Mouse (Mus musculus) kidney, embryonic 16.5 days (tissue): Measurements from ENCODE around the gene Arap1. TPM values are rescaled to one million over a fixed set of nuclear protein-coding genes. Genes with fewer than 3 reads are reported as not detected.

Source experiments
- ATAC-seq: fragments of 200-750 bp; cut with Nextera tagmentation; 2 replicates; pipeline ENCODE4 v1.8.0; 2017; ENCODE audit warnings: moderate TSS enrichment; ENCODE audit not compliant: low FRiP score, low TSS enrichment
- H3K27ac ChIP-seq: fragments of 300-500 bp; sonication (generic); 2 replicates; pipeline ENCODE4 v1.5.1; 2014; ENCODE audit warnings: low read length
- H3K27me3 ChIP-seq: fragments of 300-500 bp; sonication (generic); 2 replicates; pipeline ENCODE4 v1.6.1; 2014; ENCODE audit warnings: low read length, control low read depth, mixed read lengths; ENCODE audit not compliant: insufficient read depth
- H3K36me3 ChIP-seq: fragments of 300-500 bp; sonication (generic); 2 replicates; pipeline ENCODE4 v1.6.1; 2014; ENCODE audit warnings: low read length, control low read depth, mixed read lengths; ENCODE audit not compliant: insufficient read depth
- H3K4me1 ChIP-seq: fragments of 300-500 bp; sonication (generic); 2 replicates; pipeline ENCODE4 v1.6.1; 2014; ENCODE audit warnings: low read length, control low read depth, mixed read lengths; ENCODE audit not compliant: insufficient read depth
- H3K4me2 ChIP-seq: fragments of 300-500 bp; sonication (generic); replicated peaks from 2 replicates; pipeline ENCODE4 v1.6.1; 2014; ENCODE audit warnings: low read depth, low read length
- H3K4me3 ChIP-seq: fragments of 300-500 bp; sonication (generic); 2 replicates; pipeline ENCODE4 v1.5.1; 2014; ENCODE audit warnings: mild to moderate bottlenecking, low read length
- H3K9ac ChIP-seq: fragments of 300-500 bp; sonication (generic); replicated peaks from 2 replicates; pipeline ENCODE4 v1.6.1; 2014; ENCODE audit warnings: low read length
- H3K9me3 ChIP-seq: fragments of 300-500 bp; sonication (generic); 2 replicates; pipeline ENCODE4 v1.6.1; 2016; ENCODE audit warnings: low read length, control low read depth
- WGBS: fragments of 180-500 bp; shearing (Covaris S2); extraction: QIAGEN DNeasy Blood & Tissue Kit; methylation state at CpG from one replicate; pipeline ENCODE4 v1.1.7; 2014; 5-methylcytosine and 5-hydroxymethylcytosine counted together
- polyA plus RNA-seq: library from polyadenylated mRNA; unstranded; fragments of >200 nt; fragmentation: Nextera tagmentation; extraction: Ambion mirVana; gene quantifications from 2 replicates; pipeline ENCODE4 v1.2.1, GENCODE M21; 2015

Gene Arap1
- polyA plus RNA-seq, 1 experiment from 2014 or later: 106 TPM

DNA sequence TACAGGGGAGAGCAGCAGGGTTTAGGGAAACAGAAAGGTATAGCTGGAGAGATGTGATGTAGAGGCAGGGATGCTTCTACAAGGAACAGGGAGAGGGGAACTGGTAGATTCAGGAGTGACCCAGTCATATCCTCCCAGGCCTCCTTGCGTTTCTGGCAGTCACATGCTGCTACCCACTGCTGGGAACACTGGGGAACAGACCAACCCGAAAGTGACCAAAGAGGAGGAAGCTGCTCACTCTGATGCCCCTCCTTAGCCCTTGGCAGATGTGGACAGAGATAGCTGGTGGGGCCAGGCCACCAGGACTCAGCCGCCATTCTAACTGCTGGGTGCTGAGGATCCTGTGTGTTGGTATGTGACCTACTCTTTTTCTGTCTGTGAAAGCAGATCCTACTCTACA, 35.9 kb downstream of the Arap1 start:
- no peak overlapping the region for H3K9ac ChIP-seq
- H3K4me2 ChIP-seq: no peak overlapping the region
- no peak overlapping the region for H3K27ac ChIP-seq
- H3K4me3 ChIP-seq: no peak overlapping the region
- peaks cover 2% of the 10 kb centered on the region; the same call in 1 of the 2 replicates for H3K36me3 ChIP-seq
- WGBS: 75% methylated on average over 3 of the region's 3 CpGs
- no peaks in the 10 kb centered on the region for H3K27me3 ChIP-seq
- peaks cover 39% of the 10 kb centered on the region for H3K4me1 ChIP-seq
- no peaks in the 10 kb centered on the region for H3K9me3 ChIP-seq
- no peak for ATAC-seq

DNA sequence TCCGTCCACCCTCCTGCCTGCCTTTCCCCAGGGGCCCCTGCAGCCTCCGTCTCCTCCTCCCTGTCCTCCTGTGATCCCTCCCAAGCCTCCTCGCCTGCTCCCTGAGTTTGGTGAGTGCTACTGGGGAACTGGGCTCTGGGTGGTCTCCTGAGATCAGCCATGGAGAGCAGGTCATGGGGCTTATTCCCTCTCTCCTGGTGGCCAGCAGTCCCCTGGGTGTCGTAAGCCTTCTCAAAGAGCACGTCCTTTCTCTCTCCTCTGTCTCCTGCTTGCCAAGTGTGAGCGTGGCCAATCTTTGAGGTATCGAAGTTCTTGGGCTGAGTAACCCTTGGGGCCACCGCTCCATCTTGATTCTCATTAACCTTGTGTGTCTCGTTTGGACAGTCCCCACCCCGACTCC, 37.1 kb downstream of the Arap1 start:
- no peak overlapping the region for H3K9ac ChIP-seq
- H3K4me3 ChIP-seq: no peak overlapping the region
- 0 out of 2 replicates have a peak overlapping the region, but pooled peaks have one; percentile 35 for H3K4me2 ChIP-seq
- peak overlapping the region; percentile 81 for H3K27ac ChIP-seq
- no peaks in the 10 kb centered on the region for H3K9me3 ChIP-seq
- peaks cover 6% of the 10 kb centered on the region; the same call in 1 of the 2 replicates for H3K36me3 ChIP-seq
- ATAC-seq: peak; percentile 32
- 35% methylated on average over 10 of the region's 10 CpGs for WGBS
- no peaks in the 10 kb centered on the region for H3K27me3 ChIP-seq
- H3K4me1 ChIP-seq: peaks cover 29% of the 10 kb centered on the region

DNA sequence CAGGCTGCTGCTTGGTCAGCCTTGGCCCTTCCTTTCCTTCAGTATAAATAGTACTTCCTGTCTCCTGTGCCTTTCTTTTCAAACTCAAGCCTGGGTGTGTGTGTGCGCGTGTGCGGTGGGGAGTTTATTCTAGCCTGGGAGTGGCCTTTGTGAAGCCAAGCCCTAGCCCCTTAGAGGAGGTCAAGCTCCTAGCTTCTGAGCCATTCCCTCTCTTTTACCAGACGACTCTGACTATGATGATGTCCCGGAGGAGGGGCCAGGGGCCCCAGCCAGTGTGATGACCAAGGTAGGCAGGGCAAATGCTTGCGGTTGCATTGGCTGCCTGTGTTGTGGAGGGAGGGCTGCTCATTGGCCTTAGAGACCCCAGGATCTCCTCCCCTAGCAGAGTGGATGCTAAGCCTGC, 37.5 kb downstream of the Arap1 start:
- Histone ChIP-seq H3K9ac (no peak overlapping the region), H3K4me3 (no peak overlapping the region)

DNA sequence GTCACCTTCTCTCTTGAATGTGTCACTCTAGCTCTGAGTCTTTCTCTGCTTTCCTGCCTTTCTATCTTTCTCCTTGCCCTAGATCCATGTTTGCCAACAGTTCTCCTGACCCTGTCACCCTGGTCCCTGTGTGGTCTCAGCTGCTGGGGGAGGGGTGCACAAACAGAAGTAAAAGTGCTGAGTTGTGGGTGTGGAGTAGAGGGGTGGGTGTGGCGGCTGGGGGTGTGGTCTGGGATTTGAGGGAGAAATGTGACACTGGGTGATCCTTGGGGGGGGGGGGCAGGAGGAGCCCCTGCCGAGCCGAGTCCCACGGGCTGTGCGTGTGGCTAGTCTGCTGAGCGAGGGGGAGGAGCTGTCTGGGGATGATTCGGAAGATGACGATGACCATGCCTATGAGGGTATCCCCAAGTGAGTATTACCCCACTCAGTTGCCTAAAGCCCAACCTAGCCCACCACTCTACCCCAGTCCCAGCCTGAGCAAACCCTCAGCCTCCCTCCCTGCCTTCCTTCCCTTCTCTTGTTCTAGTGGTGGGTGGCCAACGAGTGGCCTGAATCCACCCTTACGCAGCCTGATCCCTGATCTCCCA, 38.1 kb downstream of the Arap1 start:
- H3K4me2 ChIP-seq: peak overlapping the region; percentile 35
- peak overlapping the region; percentile 6; the same call in 1 of the 2 replicates for H3K4me3 ChIP-seq
- ATAC-seq: peak; percentile 40
- no peaks in the 10 kb centered on the region for H3K27me3 ChIP-seq
- peak overlapping the region; percentile 81 for H3K27ac ChIP-seq
- H3K9ac ChIP-seq: peak overlapping the region; percentile 22; the same call in 1 of the 2 replicates
- peaks cover 7% of the 10 kb centered on the region; the same call in 1 of the 2 replicates for H3K36me3 ChIP-seq
- WGBS: 33% methylated on average over 7 of the region's 10 CpGs
- peaks cover 29% of the 10 kb centered on the region for H3K4me1 ChIP-seq
- no peaks in the 10 kb centered on the region for H3K9me3 ChIP-seq

More for the DNA sequence above, 37.5 kb downstream of the Arap1 start:
- no peaks in the 10 kb centered on the region for H3K9me3 ChIP-seq
- no peaks in the 10 kb centered on the region for H3K27me3 ChIP-seq
- 24% methylated on average over 6 of the region's 6 CpGs for WGBS
- peak overlapping the region; percentile 81 for H3K27ac ChIP-seq
- H3K4me1 ChIP-seq: peaks cover 29% of the 10 kb centered on the region
- H3K36me3 ChIP-seq: peaks cover 7% of the 10 kb centered on the region; the same call in 1 of the 2 replicates
- H3K4me2 ChIP-seq: peak overlapping the region; percentile 35
- ATAC-seq: peak; percentile 56

DNA sequence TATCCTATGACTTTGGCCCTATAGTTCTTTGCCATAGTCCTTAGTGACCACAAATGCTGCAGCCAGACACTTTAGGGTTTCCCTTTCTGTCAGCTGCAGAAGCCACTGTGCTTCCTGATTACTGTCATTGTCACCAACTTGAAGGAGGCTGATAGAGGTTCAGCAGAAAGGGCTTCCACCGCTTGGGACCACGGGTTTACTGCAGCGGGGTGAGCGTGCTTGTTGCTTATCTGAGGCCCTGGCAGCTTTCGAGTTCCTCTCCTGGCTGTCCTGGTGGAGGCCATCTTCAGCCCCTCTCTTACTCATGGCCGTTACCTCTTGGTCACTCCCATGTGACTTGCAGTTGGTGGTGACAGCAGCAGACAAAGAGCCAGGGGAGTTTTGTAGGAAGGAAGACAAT, 41.4 kb downstream of the Arap1 start:
- Histone ChIP-seq H3K9me3 (no peaks in the 10 kb centered on the region), H3K4me3 (no peak overlapping the region), H3K9ac (no peak overlapping the region), H3K4me1 (peaks cover 56% of the 10 kb centered on the region), H3K36me3 (peaks cover 7% of the 10 kb centered on the region; the same call in 1 of the 2 replicates), H3K4me2 (no peak overlapping the region), H3K27ac (no peak overlapping the region), H3K27me3 (no peaks in the 10 kb centered on the region)
- no peak for ATAC-seq
- WGBS: 83% methylated on average over 6 of the region's 6 CpGs

DNA sequence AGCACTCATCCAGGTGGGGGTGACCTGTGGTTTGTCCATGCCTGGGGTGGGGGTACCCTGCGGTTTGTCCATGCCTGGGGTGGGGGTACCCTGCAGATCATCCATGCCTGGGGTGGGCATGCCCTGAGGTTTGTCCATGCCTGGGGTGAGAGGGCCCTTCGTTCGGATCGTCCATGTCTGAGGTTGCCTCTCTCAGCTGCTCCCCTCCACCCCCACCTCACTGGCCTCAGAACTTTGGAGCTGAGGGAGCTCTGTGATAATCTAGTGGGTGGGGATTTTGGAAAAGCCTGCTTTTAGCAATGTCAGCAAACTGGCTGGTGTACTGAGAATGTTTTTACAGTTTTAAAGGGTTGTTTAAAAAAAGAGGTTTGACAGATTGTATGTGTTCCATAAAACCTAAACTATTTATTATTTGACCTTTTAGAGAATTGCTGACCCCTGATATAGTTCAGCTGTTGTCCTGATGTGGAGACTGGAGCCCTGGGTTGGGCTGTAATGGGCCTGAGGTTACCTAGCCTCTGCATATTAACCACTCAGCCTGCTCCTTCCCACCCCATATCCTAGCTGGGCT, 44.1 kb downstream of the Arap1 start:
- Histone ChIP-seq H3K27me3 (no peaks in the 10 kb centered on the region), H3K4me3 (no peak overlapping the region), H3K4me1 (peaks cover 41% of the 10 kb centered on the region), H3K9ac (no peak overlapping the region), H3K36me3 (peaks cover 10% of the 10 kb centered on the region; the same call in 1 of the 2 replicates), H3K9me3 (no peaks in the 10 kb centered on the region), H3K27ac (peak overlapping the region; percentile 98), H3K4me2 (no peak overlapping the region)
- 0 out of 2 replicates have a peak, but pooled peaks have one; percentile 8 for ATAC-seq
- WGBS: 58% methylated on average over 4 of the region's 4 CpGs

DNA sequence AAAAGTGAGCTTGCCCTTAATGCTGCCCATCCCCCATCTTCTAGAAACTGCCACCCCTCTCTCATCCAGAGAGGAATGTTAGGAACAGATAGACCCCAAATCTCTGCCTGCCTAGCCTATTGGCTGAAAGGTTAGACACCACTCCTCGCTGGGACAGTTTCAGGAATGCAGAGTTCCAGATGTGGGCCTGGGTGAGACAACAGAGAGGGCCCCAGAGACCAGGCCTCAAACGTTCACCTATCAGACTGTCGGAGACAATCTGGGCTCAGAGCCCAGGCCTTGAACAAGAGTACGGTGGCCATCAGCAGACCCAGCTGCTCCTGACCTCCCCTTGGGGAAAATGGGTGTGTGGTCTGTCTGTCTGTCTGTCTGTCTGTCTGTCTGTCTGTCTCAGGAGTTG, 45.1 kb downstream of the Arap1 start:
- Histone ChIP-seq H3K4me3 (no peak overlapping the region), H3K4me2 (peak overlapping the region; percentile 32; the same call in 1 of the 2 replicates), H3K4me1 (peaks cover 37% of the 10 kb centered on the region), H3K36me3 (peaks cover 18% of the 10 kb centered on the region), H3K9me3 (no peaks in the 10 kb centered on the region), H3K27ac (peak overlapping the region; percentile 98), H3K9ac (peak overlapping the region; percentile 32; the same call in 1 of the 2 replicates), H3K27me3 (no peaks in the 10 kb centered on the region)
- no peak for ATAC-seq
- 47% methylated on average over 4 of the region's 4 CpGs for WGBS

DNA sequence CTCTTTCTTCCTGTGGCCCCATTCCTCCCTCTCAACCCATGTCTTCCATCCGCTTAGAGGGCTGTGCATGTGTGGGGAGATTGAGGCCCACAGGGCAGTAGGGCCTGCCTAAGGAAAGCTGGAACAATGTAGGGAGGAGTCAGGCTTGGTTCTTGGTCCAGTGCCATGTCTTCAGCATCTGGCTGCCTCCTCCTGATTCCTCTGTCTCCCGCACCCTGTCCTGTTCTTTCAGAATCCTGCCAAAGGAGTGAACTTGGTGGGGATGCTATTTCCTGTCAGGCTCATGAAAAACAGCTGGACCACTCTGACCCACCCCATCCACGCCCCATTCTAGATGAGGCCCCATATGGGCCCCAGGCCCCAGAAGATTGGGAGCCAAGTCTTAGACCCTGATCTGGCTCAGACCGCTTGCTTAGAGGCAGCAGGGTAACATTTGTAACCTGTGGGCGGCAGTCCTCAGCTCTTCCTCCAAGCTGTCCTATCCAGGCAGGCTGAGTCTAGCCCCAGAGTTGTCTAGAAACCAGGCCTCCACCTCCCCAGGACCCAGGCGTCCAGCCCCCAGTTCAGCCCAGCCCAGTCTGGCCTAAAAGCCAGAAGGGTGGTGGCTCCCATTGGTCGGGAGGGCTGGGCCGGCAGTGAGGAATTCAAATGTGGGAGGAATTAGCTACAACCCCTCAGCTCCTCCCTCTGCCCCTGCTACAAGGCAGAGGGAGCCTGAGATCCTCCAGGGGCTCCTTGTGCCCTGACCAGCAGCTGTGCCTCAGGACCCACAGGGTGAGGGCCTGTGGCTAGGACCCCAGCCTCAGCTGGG, 46.0 kb downstream of the Arap1 start:
- Histone ChIP-seq H3K27me3 (no peaks in the 10 kb centered on the region), H3K27ac (peak overlapping the region; percentile 98), H3K4me3 (peak overlapping the region; percentile 48), H3K36me3 (peaks cover 23% of the 10 kb centered on the region), H3K9ac (peak overlapping the region; percentile 67), H3K4me2 (peak overlapping the region; percentile 49), H3K9me3 (no peaks in the 10 kb centered on the region), H3K4me1 (peaks cover 37% of the 10 kb centered on the region)
- 23% methylated on average over 8 of the region's 8 CpGs for WGBS
- ATAC-seq: peak; percentile 93

DNA sequence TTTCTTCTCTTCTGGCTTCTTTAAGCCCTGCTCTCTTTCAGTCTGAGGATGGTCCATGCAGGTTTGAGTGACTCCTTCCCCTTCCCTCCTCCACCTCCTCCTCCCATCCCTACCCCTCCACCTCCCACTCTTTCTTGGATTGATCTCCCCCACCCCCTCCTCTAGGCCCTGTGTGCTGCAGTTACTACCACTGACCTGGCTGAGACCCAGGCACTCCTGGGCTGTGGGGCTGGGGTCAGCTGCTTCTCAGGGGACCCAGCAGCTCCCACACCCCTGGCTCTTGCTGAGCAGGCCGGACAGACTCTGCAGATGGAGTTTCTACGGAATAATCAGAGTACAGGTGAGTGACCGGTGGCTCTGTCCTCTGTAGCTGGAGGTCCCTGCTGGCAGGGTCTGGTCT, 46.7 kb downstream of the Arap1 start:
- peaks cover 37% of the 10 kb centered on the region for H3K4me1 ChIP-seq
- no peaks in the 10 kb centered on the region for H3K9me3 ChIP-seq
- WGBS: 35% methylated on average over 3 of the region's 3 CpGs

More for the DNA sequence above, 46.7 kb downstream of the Arap1 start:
- Histone ChIP-seq H3K4me3 (peak overlapping the region; percentile 48), H3K4me2 (peak overlapping the region; percentile 49), H3K27me3 (no peaks in the 10 kb centered on the region), H3K9ac (peak overlapping the region; percentile 67), H3K27ac (peak overlapping the region; percentile 98), H3K36me3 (peaks cover 26% of the 10 kb centered on the region)
- ATAC-seq: peak; percentile 3; the same call in 1 of the 2 replicates
